Mouse (Mus musculus): ENCODE measurements around the gene Cavin3. TPM values are rescaled to one million over a fixed set of nuclear protein-coding genes. Genes with fewer than 3 reads are reported as not detected.

The Cavin3 gene
- 106 and 110 TPM in 2 replicates for polyA plus RNA-seq (2015; fragmentation: Nextera tagmentation; extraction: Ambion mirVana)

DNA sequence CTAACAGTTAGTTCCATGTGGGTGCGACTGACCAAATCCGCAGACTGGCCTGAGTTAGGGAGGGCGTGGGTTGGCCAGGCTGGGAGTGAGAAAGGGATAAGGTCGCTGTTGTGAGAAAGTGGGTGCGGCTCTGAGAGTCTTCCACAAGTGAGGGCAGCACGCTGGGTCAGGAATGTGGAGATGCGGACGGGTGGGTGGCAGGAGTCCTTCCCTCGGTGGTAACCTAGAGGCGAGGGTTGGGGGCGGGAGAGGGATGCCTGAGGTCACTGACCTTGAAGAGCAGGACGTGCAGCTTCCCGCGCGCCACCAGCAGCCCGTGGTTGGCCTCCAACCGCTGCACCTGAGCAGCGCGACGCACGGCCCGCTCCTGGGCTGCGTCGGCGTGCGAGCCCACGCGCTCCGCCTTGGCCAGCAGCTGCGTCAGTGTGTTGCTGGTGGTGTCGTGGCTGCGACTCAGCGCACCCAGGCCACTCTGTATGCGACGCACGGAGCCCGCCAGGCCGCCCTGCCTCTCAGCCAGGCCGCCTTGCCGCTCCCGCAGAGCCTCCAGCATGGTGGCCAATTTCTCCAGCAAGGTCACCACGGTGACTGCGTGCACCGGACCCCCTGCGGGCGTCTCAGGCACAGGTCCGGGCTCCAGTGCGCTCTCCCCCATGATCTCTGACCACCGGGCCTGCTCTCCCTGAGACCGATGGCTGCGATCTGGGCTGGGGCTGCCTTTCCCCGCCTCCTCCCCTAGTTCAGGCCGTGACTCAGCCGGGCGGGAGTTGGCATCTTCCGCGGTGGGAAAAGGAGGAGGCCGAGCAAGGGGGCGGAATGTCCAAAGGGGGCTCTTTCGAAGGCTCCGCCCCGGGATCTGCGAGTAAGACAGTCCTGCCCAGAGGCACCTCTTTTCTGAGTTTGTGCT is at the start of gene Cavin3:
Gene Cavin3, minus strand, starts transcription at position 796 of the 907 bp plus-strand sequence.
- Histone ChIP-seq H3K9ac (peak within 1 kb of the TSS; percentile 64), H3K36me3 (no peaks in the 10 kb centered on the region), H3K27ac (peak within 1 kb of the TSS; percentile 86), H3K4me2 (peak within 1 kb of the TSS; percentile 86), H3K4me3 (peak within 1 kb of the TSS; percentile 56), H3K27me3 (no peaks in the 10 kb centered on the region), H3K4me1 (peaks cover 22% of the 10 kb centered on the region), H3K9me3 (no peaks in the 10 kb centered on the region)
- WGBS: 2% methylated on average over 62 of the region's 63 CpGs
- ATAC-seq (ENCODE audit: borderline replicate concordance, extremely low read depth, low FRiP score, low TSS enrichment): peak; percentile 89

DNA sequence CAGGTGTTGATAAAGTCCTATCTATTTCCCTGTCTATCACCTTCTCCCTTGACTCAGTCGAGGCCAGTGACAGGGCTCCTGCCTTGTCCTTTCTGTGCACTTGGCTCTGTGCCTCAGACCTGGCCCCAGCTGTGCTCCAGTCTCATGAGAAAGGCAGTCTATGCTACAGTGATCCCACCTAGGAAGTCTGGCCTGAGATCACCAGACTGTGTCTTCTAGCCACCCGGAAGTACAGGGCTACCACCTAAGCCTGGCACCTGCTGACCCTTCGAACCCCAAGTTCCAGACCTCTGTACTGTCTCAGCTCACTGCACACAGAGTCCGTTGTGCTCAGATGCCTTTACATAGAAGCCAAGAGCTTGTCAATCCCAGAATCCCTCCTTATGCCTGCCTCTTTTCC is 46.0 kb upstream of the Cavin3 start:
- no peaks in the 10 kb centered on the region for H3K9me3 ChIP-seq
- ATAC-seq (ENCODE audit: borderline replicate concordance, extremely low read depth, low FRiP score, low TSS enrichment): no peak
- WGBS: 73% methylated on average over 4 of the region's 4 CpGs
- H3K4me2 ChIP-seq: no peak overlapping the region
- no peaks in the 10 kb centered on the region for H3K27me3 ChIP-seq
- no peaks in the 10 kb centered on the region for H3K4me1 ChIP-seq
- H3K4me3 ChIP-seq: no peak overlapping the region
- H3K9ac ChIP-seq: no peak overlapping the region
- no peaks in the 10 kb centered on the region for H3K36me3 ChIP-seq
- no peak overlapping the region for H3K27ac ChIP-seq

GRCm38 (mm10) chr7:105527306-105527937 is 45.3 kb upstream of the Cavin3 start:
- H3K9me3 ChIP-seq: no peaks in the 10 kb centered on the region
- peak; percentile 42; the same call in 1 of the 2 replicates for ATAC-seq (ENCODE audit: borderline replicate concordance, extremely low read depth, low FRiP score, low TSS enrichment)
- no peak overlapping the region for H3K4me3 ChIP-seq
- no peak overlapping the region for H3K27ac ChIP-seq
- no peak overlapping the region for H3K9ac ChIP-seq
- no peak overlapping the region for H3K4me2 ChIP-seq
- H3K36me3 ChIP-seq: no peaks in the 10 kb centered on the region
- H3K27me3 ChIP-seq: no peaks in the 10 kb centered on the region
- no peaks in the 10 kb centered on the region for H3K4me1 ChIP-seq
- 59% methylated on average over 1 of the region's 1 CpGs for WGBS

- ATAC-seq (ENCODE audit: borderline replicate concordance, extremely low read depth, low FRiP score, low TSS enrichment): no peak
- no peaks in the 10 kb centered on the region for H3K4me1 ChIP-seq
- no peaks in the 10 kb centered on the region for H3K9me3 ChIP-seq
Observed at GRCm38 (mm10) chr7:105524222-105524621, 42.1 kb upstream of the Cavin3 start.

DNA sequence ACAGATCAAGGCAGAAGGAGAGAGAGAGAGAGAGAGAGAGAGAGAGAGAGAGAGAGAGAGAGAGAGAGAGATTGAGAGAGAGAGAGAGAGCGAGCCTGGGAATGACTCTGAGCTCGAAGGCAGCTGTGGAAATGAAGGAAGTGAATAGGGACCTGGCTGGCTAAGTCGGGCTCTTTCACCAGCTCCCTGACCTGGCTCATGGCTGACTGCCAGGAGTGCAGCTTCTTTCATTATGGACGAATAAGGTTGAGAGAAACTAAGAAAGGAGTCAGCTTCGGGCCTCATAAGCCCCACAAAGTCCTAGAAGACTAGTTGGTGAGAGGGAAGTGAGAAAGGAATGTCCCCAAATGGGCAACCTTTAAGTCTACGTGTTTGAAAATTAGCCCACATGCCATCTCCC is 38.1 kb upstream of the Cavin3 start:
- WGBS: 36% methylated on average over 6 of the region's 6 CpGs
- ATAC-seq (ENCODE audit: borderline replicate concordance, extremely low read depth, low FRiP score, low TSS enrichment): no peak
- Histone ChIP-seq H3K27me3 (no peaks in the 10 kb centered on the region), H3K27ac (no peak overlapping the region), H3K4me3 (no peak overlapping the region), H3K4me1 (no peaks in the 10 kb centered on the region), H3K36me3 (no peaks in the 10 kb centered on the region), H3K9me3 (no peaks in the 10 kb centered on the region), H3K9ac (no peak overlapping the region), H3K4me2 (no peak overlapping the region)

More at GRCm38 (mm10) chr7:105524222-105524621, 42.1 kb upstream of the Cavin3 start:
- no peak overlapping the region for H3K4me3 ChIP-seq
- H3K27me3 ChIP-seq: no peaks in the 10 kb centered on the region
- H3K9ac ChIP-seq: no peak overlapping the region
- no peak overlapping the region for H3K27ac ChIP-seq
- no peak overlapping the region for H3K4me2 ChIP-seq
- H3K36me3 ChIP-seq: no peaks in the 10 kb centered on the region
- 75% methylated on average over 2 of the region's 2 CpGs for WGBS

DNA sequence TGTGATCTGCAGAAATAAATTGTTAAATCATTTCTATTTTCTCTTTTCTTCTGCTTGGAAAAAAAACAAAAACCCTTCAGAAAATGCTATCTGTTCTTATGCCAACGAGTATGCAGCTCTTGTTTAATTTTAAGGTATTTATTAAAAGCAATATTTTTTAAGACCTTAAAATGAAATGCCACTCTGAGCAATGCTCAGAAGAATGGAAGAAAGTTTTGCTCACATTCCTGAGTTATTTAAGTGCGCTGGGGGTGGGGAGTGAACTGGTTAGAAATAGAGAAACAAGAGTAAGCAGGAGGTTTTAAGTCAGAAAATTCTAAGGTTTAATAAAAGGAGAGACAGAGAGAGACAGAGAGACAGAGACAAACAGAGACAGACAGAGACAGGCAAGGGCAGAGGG is 37.7 kb upstream of the Cavin3 start:
- Histone ChIP-seq H3K36me3 (no peaks in the 10 kb centered on the region), H3K27ac (no peak overlapping the region), H3K27me3 (no peaks in the 10 kb centered on the region), H3K9me3 (no peaks in the 10 kb centered on the region), H3K4me3 (no peak overlapping the region), H3K9ac (no peak overlapping the region), H3K4me2 (no peak overlapping the region), H3K4me1 (no peaks in the 10 kb centered on the region)
- no peak for ATAC-seq (ENCODE audit: borderline replicate concordance, extremely low read depth, low FRiP score, low TSS enrichment)
- WGBS: 53% methylated on average over 2 of the region's 2 CpGs

DNA sequence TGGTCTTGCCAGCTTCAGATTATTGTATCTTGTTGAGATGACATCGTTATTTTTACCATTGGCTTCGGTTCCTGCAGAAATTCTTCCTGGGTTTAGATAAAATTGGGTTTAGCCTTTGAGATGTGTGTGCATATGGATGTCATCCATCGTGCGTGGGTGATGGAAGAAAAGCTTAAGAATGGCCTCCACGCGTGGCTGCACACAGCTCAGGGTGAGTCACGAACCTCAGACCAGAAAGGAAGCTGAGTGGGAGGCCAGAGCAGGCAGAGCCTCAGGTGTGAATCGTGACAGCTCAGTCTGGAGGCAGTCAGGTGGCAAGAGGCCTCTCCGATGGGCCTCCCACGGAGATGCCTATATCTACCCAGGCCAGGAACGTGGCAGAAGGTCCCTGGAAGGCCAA is 37.2 kb upstream of the Cavin3 start:
- H3K27me3 ChIP-seq: no peaks in the 10 kb centered on the region
- no peak overlapping the region for H3K4me2 ChIP-seq
- WGBS: 64% methylated on average over 11 of the region's 11 CpGs
- H3K36me3 ChIP-seq: no peaks in the 10 kb centered on the region
- H3K9ac ChIP-seq: no peak overlapping the region
- no peak overlapping the region for H3K27ac ChIP-seq
- no peak for ATAC-seq (ENCODE audit: borderline replicate concordance, extremely low read depth, low FRiP score, low TSS enrichment)
- H3K4me3 ChIP-seq: no peak overlapping the region
- H3K9me3 ChIP-seq: no peaks in the 10 kb centered on the region
- H3K4me1 ChIP-seq: no peaks in the 10 kb centered on the region

DNA sequence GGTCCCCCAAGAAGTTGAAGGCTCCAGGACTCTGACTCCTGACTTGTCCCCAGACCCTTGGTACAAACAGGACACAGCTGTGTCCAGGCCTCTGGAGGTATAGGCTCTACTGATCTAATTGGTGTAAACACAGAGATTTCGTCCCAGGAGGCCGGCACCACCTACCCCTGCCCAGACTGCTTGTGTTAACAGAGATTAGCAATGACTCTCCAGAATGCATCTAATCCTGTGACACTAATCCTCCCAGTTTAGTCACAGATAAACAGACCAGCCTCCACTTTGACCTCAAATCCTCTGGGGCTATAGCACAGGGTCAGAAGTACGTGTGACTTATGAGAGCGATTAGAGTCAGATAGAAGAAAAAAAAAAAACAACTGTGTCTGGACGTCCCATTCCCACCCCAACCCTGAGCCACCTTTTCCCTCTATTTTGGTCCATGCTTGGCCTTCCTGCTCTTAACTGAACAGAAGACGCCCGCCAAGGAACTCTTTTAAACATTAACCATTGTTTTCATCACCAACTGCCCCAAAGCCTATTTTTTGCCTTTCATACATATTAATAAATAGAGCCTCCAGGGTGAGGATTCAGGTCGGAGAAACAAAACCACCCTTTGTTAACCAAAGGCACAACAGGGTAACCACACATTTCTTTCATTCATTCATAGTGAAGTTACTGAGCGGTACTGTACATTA is 34.7 kb upstream of the Cavin3 start:
- no peak for ATAC-seq (ENCODE audit: borderline replicate concordance, extremely low read depth, low FRiP score, low TSS enrichment)
- no peak overlapping the region for H3K4me3 ChIP-seq
- no peak overlapping the region for H3K4me2 ChIP-seq
- no peak overlapping the region for H3K27ac ChIP-seq
- 38% methylated on average over 9 of the region's 9 CpGs for WGBS
- H3K9me3 ChIP-seq: no peaks in the 10 kb centered on the region
- no peaks in the 10 kb centered on the region for H3K4me1 ChIP-seq
- H3K9ac ChIP-seq: no peak overlapping the region
- H3K27me3 ChIP-seq: no peaks in the 10 kb centered on the region
- H3K36me3 ChIP-seq: no peaks in the 10 kb centered on the region

DNA sequence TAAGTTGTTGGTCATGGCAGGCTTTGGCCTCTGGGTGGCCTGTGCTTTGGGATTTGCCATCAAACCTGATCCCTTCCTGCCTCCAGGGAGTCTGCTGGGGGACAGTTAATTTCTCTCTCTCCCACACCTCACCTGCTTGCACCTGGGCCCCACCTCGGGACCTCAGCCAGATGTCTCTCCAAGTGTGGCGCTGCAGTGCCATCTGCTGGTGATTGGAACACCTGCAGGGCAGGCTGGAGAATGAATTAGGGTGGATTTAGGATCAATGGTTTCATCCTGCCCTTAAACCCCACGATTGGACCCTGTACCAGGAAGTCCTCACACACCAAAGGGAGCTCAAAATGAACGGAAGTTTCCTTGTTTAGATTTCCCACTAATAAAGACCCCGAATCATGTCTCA is 33.1 kb upstream of the Cavin3 start:
- no peak overlapping the region for H3K9ac ChIP-seq
- H3K27me3 ChIP-seq: no peaks in the 10 kb centered on the region
- no peak overlapping the region for H3K4me3 ChIP-seq
- H3K4me2 ChIP-seq: no peak overlapping the region
- WGBS: 3% methylated on average over 5 of the region's 5 CpGs
- ATAC-seq (ENCODE audit: borderline replicate concordance, extremely low read depth, low FRiP score, low TSS enrichment): 0 out of 2 replicates have a peak, but pooled peaks have one; percentile 31
- no peaks in the 10 kb centered on the region for H3K4me1 ChIP-seq
- H3K36me3 ChIP-seq: no peaks in the 10 kb centered on the region
- no peaks in the 10 kb centered on the region for H3K9me3 ChIP-seq
- no peak overlapping the region for H3K27ac ChIP-seq

DNA sequence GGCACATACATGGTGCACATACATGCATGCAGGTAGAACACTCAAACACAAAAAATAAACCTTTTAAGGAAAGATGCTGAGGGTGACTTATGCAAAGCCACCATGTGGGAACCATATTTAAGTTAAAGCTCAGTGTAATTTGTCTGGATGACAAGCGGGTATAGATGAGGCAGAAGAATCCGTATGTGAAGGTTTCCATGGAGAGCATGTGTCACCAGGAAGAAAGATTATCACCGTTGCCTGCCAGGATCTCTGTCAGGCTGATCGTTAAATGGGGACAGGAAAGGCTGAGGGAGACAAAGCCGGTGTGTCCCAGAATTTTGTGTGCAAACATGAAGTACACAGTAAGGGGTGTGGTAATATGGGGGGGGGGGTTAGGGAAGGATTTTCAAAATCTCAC is 32.5 kb upstream of the Cavin3 start:
- no peak for ATAC-seq (ENCODE audit: borderline replicate concordance, extremely low read depth, low FRiP score, low TSS enrichment)
- no peak overlapping the region for H3K27ac ChIP-seq
- H3K9me3 ChIP-seq: no peaks in the 10 kb centered on the region
- no peaks in the 10 kb centered on the region for H3K27me3 ChIP-seq
- no peak overlapping the region for H3K4me2 ChIP-seq
- no peak overlapping the region for H3K4me3 ChIP-seq
- H3K36me3 ChIP-seq: no peaks in the 10 kb centered on the region
- H3K9ac ChIP-seq: no peak overlapping the region
- H3K4me1 ChIP-seq: no peaks in the 10 kb centered on the region
- WGBS: 41% methylated on average over 5 of the region's 5 CpGs

GRCm38 (mm10) chr7:105513845-105514291 is 31.8 kb upstream of the Cavin3 start:
- Histone ChIP-seq H3K27me3 (no peaks in the 10 kb centered on the region), H3K9me3 (no peaks in the 10 kb centered on the region), H3K4me1 (no peaks in the 10 kb centered on the region), H3K4me3 (no peak overlapping the region), H3K36me3 (no peaks in the 10 kb centered on the region), H3K9ac (no peak overlapping the region), H3K27ac (no peak overlapping the region), H3K4me2 (no peak overlapping the region)
- no peak for ATAC-seq (ENCODE audit: borderline replicate concordance, extremely low read depth, low FRiP score, low TSS enrichment)
- 41% methylated on average over 5 of the region's 5 CpGs for WGBS

DNA sequence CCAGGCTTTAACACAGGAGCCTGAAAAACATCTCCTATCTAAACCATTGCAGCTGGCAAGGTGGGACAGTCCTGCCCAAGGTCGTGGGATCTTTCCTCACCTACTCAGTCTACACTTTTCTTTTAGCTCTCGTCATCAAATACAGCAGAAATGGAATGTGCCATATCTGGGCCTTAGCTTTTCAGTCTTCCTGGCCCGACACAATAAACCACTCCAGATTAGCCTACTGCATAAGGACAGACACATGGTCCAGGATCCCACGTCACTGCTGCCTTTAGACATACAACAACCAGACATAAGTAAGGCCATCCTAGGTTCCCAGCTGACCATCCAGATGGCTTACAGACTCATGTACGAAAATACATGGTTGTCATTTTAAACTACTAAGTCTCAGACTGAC is 28.0 kb upstream of the Cavin3 start:
- no peak for ATAC-seq (ENCODE audit: borderline replicate concordance, extremely low read depth, low FRiP score, low TSS enrichment)
- H3K9me3 ChIP-seq: no peaks in the 10 kb centered on the region
- H3K9ac ChIP-seq: no peak overlapping the region
- H3K4me3 ChIP-seq: no peak overlapping the region
- 74% methylated on average over 5 of the region's 5 CpGs for WGBS
- no peak overlapping the region for H3K4me2 ChIP-seq
- H3K4me1 ChIP-seq: no peaks in the 10 kb centered on the region
- no peaks in the 10 kb centered on the region for H3K27me3 ChIP-seq
- H3K27ac ChIP-seq: no peak overlapping the region
- H3K36me3 ChIP-seq: no peaks in the 10 kb centered on the region

All from lung, embryonic 15.5 days (tissue).